Mouse (Mus musculus) ES-Bruce4 (cell line): ENCODE results near the gene Coq9.

Experiments
- CTCF ChIP-seq: IDR thresholded peaks from one replicate; pipeline ENCODE4 v1.8.1; 2011; ENCODE audit warnings: low read depth, low read length
- POLR2A ChIP-seq: IDR thresholded peaks from one replicate; pipeline ENCODE4 v1.8.1; 2011; ENCODE audit warnings: low read length; ENCODE audit not compliant: insufficient read depth

- no peak for TF ChIP-seq CTCF
- TF ChIP-seq POLR2A = no peak
Observed at GRCm38 (mm10) chr8:94876820-94877219, 38.7 kb downstream of the Coq9 start.
